Mouse (Mus musculus): ENCODE data around the gene Klk1b3.
"Not testable (repeated sequence)": the region's sequence is repeated elsewhere in the genome, so short reads cannot be mapped to it uniquely, and the experiment has no call there.

Klk1b3 gene

GRCm38 (mm10) chr7:44244080-44244479 lies 46.1 kb downstream of the Klk1b3 start:
- Histone ChIP-seq H3K27me3 (ENCODE audit: control insufficient read depth, insufficient read depth, low read length, poor library complexity, severe bottlenecking) (no peaks in the 10 kb centered on the region), H3K36me3 (ENCODE audit: control insufficient read depth, insufficient read depth, low read length, poor library complexity, severe bottlenecking) (no peaks in the 10 kb centered on the region; the same call in 1 of the 2 replicates)
- DNase-seq (ENCODE audit: low read depth, low spot score) = no peak

GRCm38 (mm10) chr7:44246055-44246983 lies 48.3 kb downstream of the Klk1b3 start, which contains the start of the genes 1700028J19Rik and 2410002F23Rik:
Gene 1700028J19Rik, minus strand, starts transcription at chr7:44246695.
Gene 2410002F23Rik, plus strand, starts transcription at chr7:44246722.
- H3K36me3 ChIP-seq (ENCODE audit: control insufficient read depth, insufficient read depth, low read length, poor library complexity, severe bottlenecking) = peaks cover 3% of the 10 kb centered on the region
- peak; percentile 92 for DNase-seq (ENCODE audit: low read depth, low spot score)
- H3K27me3 ChIP-seq (ENCODE audit: control insufficient read depth, insufficient read depth, low read length, poor library complexity, severe bottlenecking) = no peaks in the 10 kb centered on the region

GRCm38 (mm10) chr7:44246984-44247470 lies 49.0 kb downstream of the Klk1b3 start:
- H3K27me3 ChIP-seq (ENCODE audit: control insufficient read depth, insufficient read depth, low read length, poor library complexity, severe bottlenecking) = no peaks in the 10 kb centered on the region
- peak; percentile 67 for DNase-seq (ENCODE audit: low read depth, low spot score)
- peaks cover 3% of the 10 kb centered on the region for H3K36me3 ChIP-seq (ENCODE audit: control insufficient read depth, insufficient read depth, low read length, poor library complexity, severe bottlenecking)

- Histone ChIP-seq H3K36me3 (ENCODE audit: control insufficient read depth, insufficient read depth, low read length, poor library complexity, severe bottlenecking) (peaks cover 3% of the 10 kb centered on the region), H3K27me3 (ENCODE audit: control insufficient read depth, insufficient read depth, low read length, poor library complexity, severe bottlenecking) (no peaks in the 10 kb centered on the region)
- no peak for DNase-seq (ENCODE audit: low read depth, low spot score)
Measured at GRCm38 (mm10) chr7:44247971-44248370, 50.0 kb downstream of the Klk1b3 start.

- H3K36me3 ChIP-seq (ENCODE audit: control insufficient read depth, insufficient read depth, low read length, poor library complexity, severe bottlenecking) = peaks cover 5% of the 10 kb centered on the region
- H3K27me3 ChIP-seq (ENCODE audit: control insufficient read depth, insufficient read depth, low read length, poor library complexity, severe bottlenecking) = no peaks in the 10 kb centered on the region
- no peak for DNase-seq (ENCODE audit: low read depth, low spot score)
Measured at GRCm38 (mm10) chr7:44249248-44249647, 51.3 kb downstream of the Klk1b3 start.

GRCm38 (mm10) chr7:44250732-44251275 lies 52.8 kb downstream of the Klk1b3 start:
- not testable (repeated sequence) for H3K27me3 ChIP-seq (ENCODE audit: control insufficient read depth, insufficient read depth, low read length, poor library complexity, severe bottlenecking); DNase-seq (ENCODE audit: low read depth, low spot score); H3K36me3 ChIP-seq (ENCODE audit: control insufficient read depth, insufficient read depth, low read length, poor library complexity, severe bottlenecking)

Measured in splenic B cell, adult 2 months (primary cell).